Mouse (Mus musculus) limb, embryonic 11.5 days (tissue): ENCODE data around the gene B4galt2. TPM values are rescaled to one million over a fixed set of nuclear protein-coding genes. Genes with fewer than 3 reads are reported as not detected.

Experiments
- ATAC-seq: fragments of 200-750 bp; cut with Nextera tagmentation; 2 replicates; pipeline ENCODE4 v1.8.0; 2017; ENCODE audit warnings: low read depth; ENCODE audit not compliant: insufficient number of reproducible peaks, low FRiP score, low TSS enrichment
- DNase-seq: peaks from one replicate; pipeline ENCODE4 v3.0.0-alpha.2; 2015; ENCODE audit warnings: low spot score
- H3K27ac ChIP-seq: fragments of 300-500 bp; sonication (generic); replicated peaks from 2 replicates; pipeline ENCODE4 v1.5.1; 2014; ENCODE audit warnings: low read depth, mild to moderate bottlenecking, low read length
- H3K27me3 ChIP-seq: fragments of 300-500 bp; sonication (generic); 2 replicates; pipeline ENCODE4 v1.6.1; 2014; ENCODE audit warnings: mild to moderate bottlenecking, low read length, mixed read lengths; ENCODE audit not compliant: control insufficient read depth, insufficient read depth
- H3K36me3 ChIP-seq: fragments of 300-500 bp; sonication (generic); 2 replicates; pipeline ENCODE4 v1.6.1; 2014; ENCODE audit warnings: mild to moderate bottlenecking, low read length, moderate library complexity, mixed read lengths; ENCODE audit not compliant: control insufficient read depth, insufficient read depth
- H3K4me1 ChIP-seq: fragments of 300-500 bp; sonication (generic); 2 replicates; pipeline ENCODE4 v1.6.1; 2014; ENCODE audit warnings: low read length, mixed read lengths; ENCODE audit not compliant: control insufficient read depth, insufficient read depth
- H3K4me2 ChIP-seq: fragments of 300-500 bp; sonication (generic); 2 replicates; pipeline ENCODE4 v1.6.1; 2014; ENCODE audit warnings: low read depth, mild to moderate bottlenecking, moderate library complexity; ENCODE audit not compliant: severe bottlenecking
- H3K4me3 ChIP-seq: fragments of 300-500 bp; sonication (generic); 2 replicates; pipeline ENCODE4 v1.5.1; 2014; ENCODE audit warnings: low read depth, low read length
- H3K9ac ChIP-seq: fragments of 300-500 bp; sonication (generic); 2 replicates; pipeline ENCODE4 v1.6.1; 2014; ENCODE audit warnings: mild to moderate bottlenecking, low read length
- H3K9me3 ChIP-seq: fragments of 300-500 bp; sonication (generic); 2 replicates; pipeline ENCODE4 v1.6.1; 2016; ENCODE audit warnings: low read length; ENCODE audit not compliant: control insufficient read depth
- WGBS: fragments of 180-500 bp; shearing (Covaris S2); extraction: QIAGEN DNeasy Blood & Tissue Kit; methylation state at CpG from one replicate; pipeline ENCODE4 v1.1.7; 2014; 5-methylcytosine and 5-hydroxymethylcytosine counted together
- polyA plus RNA-seq: library from polyadenylated mRNA; unstranded; fragments of >200 nt; fragmentation: Nextera tagmentation; extraction: Ambion mirVana; gene quantifications from 2 replicates; pipeline ENCODE4 v1.2.1, GENCODE M21; 2014

Gene B4galt2
- polyA plus RNA-seq, 1 experiment from 2014 or later, result 26.7 TPM

DNA sequence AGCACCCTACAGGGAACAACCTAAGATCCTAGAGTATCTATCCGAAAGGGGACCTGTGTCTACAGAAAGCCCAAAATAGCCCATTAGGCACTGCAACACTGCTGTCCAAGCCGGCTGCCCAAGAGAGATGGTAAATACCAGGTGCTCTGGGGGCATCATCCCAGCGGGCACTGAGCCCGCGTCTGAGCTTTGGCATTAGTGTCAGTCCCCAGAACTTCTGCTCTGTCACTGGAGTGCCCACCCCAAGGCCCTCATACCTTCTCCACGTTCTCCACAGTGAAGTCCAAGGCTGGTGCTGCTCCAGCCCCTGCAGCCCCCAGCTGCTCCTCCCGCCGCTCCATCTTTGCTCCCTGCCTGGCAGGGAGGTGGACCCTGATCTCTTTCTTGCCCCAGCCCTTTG lies 30.7 kb upstream of the B4galt2 start:
- Histone ChIP-seq H3K4me1 (peaks cover 21% of the 10 kb centered on the region), H3K9me3 (no peaks in the 10 kb centered on the region), H3K27me3 (no peaks in the 10 kb centered on the region), H3K27ac (no peak overlapping the region), H3K4me3 (peak overlapping the region; percentile 81), H3K4me2 (peak overlapping the region; percentile 99), H3K36me3 (peaks cover 7% of the 10 kb centered on the region; the same call in 1 of the 2 replicates), H3K9ac (peak overlapping the region; percentile 78)
- ATAC-seq, result no peak
- no peak for DNase-seq
- WGBS, result 22% methylated on average over 8 of the region's 8 CpGs

DNA sequence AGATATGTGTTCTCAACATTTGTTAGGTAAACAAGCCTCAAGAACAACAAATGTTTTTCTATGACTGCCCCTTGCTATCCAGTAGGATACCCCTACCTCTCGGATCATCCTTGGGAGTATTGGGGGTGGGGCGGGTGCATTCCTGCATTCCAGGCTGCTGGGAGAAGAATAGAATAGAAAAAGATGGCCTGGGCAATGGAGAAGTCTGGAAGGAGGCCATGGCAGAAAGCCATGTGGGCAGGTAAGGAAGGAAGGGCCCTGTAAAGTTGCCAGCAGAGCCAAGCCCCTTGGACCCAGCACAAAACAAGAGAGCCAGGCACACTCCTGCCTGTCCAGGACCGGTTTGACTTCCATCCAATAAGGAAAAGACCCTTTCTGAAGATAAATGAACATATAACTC lies 30.1 kb upstream of the B4galt2 start:
- H3K36me3 ChIP-seq, result peaks cover 7% of the 10 kb centered on the region; the same call in 1 of the 2 replicates
- DNase-seq (no peak), ATAC-seq (no peak)
- no peaks in the 10 kb centered on the region for H3K9me3 ChIP-seq
- 69% methylated on average over 3 of the region's 3 CpGs for WGBS
- peaks cover 21% of the 10 kb centered on the region for H3K4me1 ChIP-seq
- H3K27me3 ChIP-seq, result no peaks in the 10 kb centered on the region
- peak overlapping the region; percentile 99; the same call in 1 of the 2 replicates for H3K4me2 ChIP-seq
- no peak overlapping the region for H3K9ac ChIP-seq
- H3K4me3 ChIP-seq, result peak overlapping the region; percentile 81
- H3K27ac ChIP-seq, result no peak overlapping the region

DNA sequence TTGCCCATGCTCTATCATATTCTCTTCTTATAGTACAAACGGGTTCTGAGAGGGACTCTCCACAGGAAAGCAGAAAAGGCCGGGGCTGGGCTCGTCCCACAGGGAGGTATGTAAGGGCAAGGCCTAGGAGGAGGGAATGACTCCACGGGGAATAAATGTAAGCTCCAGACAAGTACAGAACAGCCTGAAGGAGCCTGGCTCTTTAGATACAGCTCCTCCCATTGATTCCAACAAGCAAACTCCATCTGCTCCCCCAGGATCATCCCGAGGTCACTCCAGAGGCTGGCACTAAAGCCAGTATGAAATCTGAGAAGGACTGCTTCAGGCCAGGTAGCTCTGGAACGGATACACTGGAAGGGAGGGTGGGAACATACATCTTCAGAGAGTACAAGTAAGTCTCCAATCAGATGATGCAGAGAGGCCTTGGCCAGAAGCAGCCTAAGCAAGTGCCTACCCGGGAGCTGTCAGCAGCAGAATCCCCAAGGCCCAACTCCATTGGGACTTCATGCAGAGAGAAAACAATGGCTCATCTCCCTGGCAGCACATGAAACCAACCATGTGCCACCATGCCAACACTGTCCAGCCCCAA lies 29.5 kb upstream of the B4galt2 start:
- 66% methylated on average over 7 of the region's 7 CpGs for WGBS
- Histone ChIP-seq H3K36me3 (peaks cover 5% of the 10 kb centered on the region; the same call in 1 of the 2 replicates), H3K4me3 (no peak overlapping the region), H3K9ac (no peak overlapping the region), H3K27ac (no peak overlapping the region), H3K9me3 (no peaks in the 10 kb centered on the region), H3K4me1 (peaks cover 21% of the 10 kb centered on the region), H3K27me3 (no peaks in the 10 kb centered on the region), H3K4me2 (no peak overlapping the region)
- ATAC-seq (no peak), DNase-seq (no peak)

GRCm38 (mm10) chr4:117912131-117912561 lies 28.9 kb upstream of the B4galt2 start:
- DNase-seq, result no peak
- no peak for ATAC-seq
- Histone ChIP-seq H3K4me3 (no peak overlapping the region), H3K36me3 (peaks cover 5% of the 10 kb centered on the region; the same call in 1 of the 2 replicates), H3K4me1 (peaks cover 21% of the 10 kb centered on the region), H3K27ac (no peak overlapping the region), H3K9me3 (no peaks in the 10 kb centered on the region), H3K4me2 (no peak overlapping the region), H3K27me3 (no peaks in the 10 kb centered on the region), H3K9ac (no peak overlapping the region)
- 92% methylated on average over 13 of the region's 13 CpGs for WGBS

- Histone ChIP-seq H3K27ac (no peak overlapping the region), H3K36me3 (peaks cover 15% of the 10 kb centered on the region; the same call in 1 of the 2 replicates), H3K9me3 (no peaks in the 10 kb centered on the region), H3K4me2 (no peak overlapping the region), H3K27me3 (no peaks in the 10 kb centered on the region), H3K9ac (no peak overlapping the region), H3K4me3 (no peak overlapping the region), H3K4me1 (peaks cover 13% of the 10 kb centered on the region)
- 81% methylated on average over 8 of the region's 8 CpGs for WGBS
- DNase-seq (no peak), ATAC-seq (no peak)
These were observed 25.7 kb upstream of the B4galt2 start for GRCm38 (mm10) chr4:117908834-117909453.

- WGBS, result 94% methylated on average over 3 of the region's 3 CpGs
- no peak overlapping the region for H3K27ac ChIP-seq
- H3K27me3 ChIP-seq, result no peaks in the 10 kb centered on the region
- H3K4me2 ChIP-seq, result no peak overlapping the region
- H3K9ac ChIP-seq, result no peak overlapping the region
- DNase-seq, result no peak
- no peaks in the 10 kb centered on the region for H3K9me3 ChIP-seq
- no peak for ATAC-seq
- H3K36me3 ChIP-seq, result peaks cover 24% of the 10 kb centered on the region
- no peaks in the 10 kb centered on the region for H3K4me1 ChIP-seq
- H3K4me3 ChIP-seq, result no peak overlapping the region
These were observed 22.9 kb upstream of the B4galt2 start for GRCm38 (mm10) chr4:117906196-117906595.

GRCm38 (mm10) chr4:117904761-117905160 lies 21.5 kb upstream of the B4galt2 start:
- DNase-seq, result no peak
- Histone ChIP-seq H3K4me2 (no peak overlapping the region), H3K27me3 (no peaks in the 10 kb centered on the region), H3K27ac (no peak overlapping the region), H3K4me3 (no peak overlapping the region), H3K9ac (no peak overlapping the region), H3K4me1 (no peaks in the 10 kb centered on the region), H3K9me3 (no peaks in the 10 kb centered on the region), H3K36me3 (peaks cover 32% of the 10 kb centered on the region)
- no peak for ATAC-seq
- WGBS, result 92% methylated on average over 8 of the region's 8 CpGs

DNA sequence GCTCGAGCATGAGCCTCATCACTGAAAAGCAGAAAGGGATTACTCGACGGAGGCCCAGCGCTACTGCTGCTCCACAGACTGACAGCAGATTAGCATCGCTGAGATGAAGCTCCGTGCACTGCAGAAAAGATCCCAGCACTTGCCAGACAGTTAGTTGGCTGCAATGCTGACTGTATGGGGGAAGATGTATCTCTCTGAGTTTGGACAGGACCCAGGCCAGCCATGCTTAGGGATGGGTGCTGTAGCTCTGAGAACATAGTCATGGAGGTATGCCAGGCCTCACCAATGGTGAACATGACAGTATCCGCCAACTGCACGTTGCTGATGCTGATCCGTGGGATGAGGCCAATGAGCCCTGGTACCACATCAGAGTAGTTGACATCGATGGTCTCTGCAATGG lies 20.8 kb upstream of the B4galt2 start:
- WGBS, result 94% methylated on average over 10 of the region's 10 CpGs

More for the DNA sequence above, 20.8 kb upstream of the B4galt2 start:
- no peak for ATAC-seq
- H3K4me1 ChIP-seq, result no peaks in the 10 kb centered on the region
- peaks cover 33% of the 10 kb centered on the region for H3K36me3 ChIP-seq
- H3K27ac ChIP-seq, result no peak overlapping the region
- H3K9me3 ChIP-seq, result no peaks in the 10 kb centered on the region
- no peaks in the 10 kb centered on the region for H3K27me3 ChIP-seq
- no peak overlapping the region for H3K4me3 ChIP-seq
- no peak for DNase-seq
- H3K4me2 ChIP-seq, result no peak overlapping the region
- no peak overlapping the region for H3K9ac ChIP-seq
